Mouse (Mus musculus): ENCODE measurements around the gene Tmem40. TPM values are rescaled to one million over a fixed set of nuclear protein-coding genes. Genes with fewer than 3 reads are reported as not detected.

Gene Tmem40
- polyA plus RNA-seq, 1 experiment: 24.4 TPM

- DNase-seq (ENCODE audit: extremely low spot score in 1 of 2, low spot score in 1 of 2): no peak
Observed at GRCm38 (mm10) chr6:115770852-115771251, 8.6 kb upstream of the Tmem40 start.

- DNase-seq (ENCODE audit: extremely low spot score in 1 of 2, low spot score in 1 of 2): no peak
Observed at GRCm38 (mm10) chr6:115770059-115770670, 8.0 kb upstream of the Tmem40 start.

- DNase-seq (ENCODE audit: extremely low spot score in 1 of 2, low spot score in 1 of 2): no peak
Observed at GRCm38 (mm10) chr6:115768207-115768606, 6.0 kb upstream of the Tmem40 start.

- no peak for DNase-seq (ENCODE audit: extremely low spot score in 1 of 2, low spot score in 1 of 2)
Observed at GRCm38 (mm10) chr6:115767357-115767756, 5.1 kb upstream of the Tmem40 start.

- peak in 1 of 2 experiments; percentile 27 for DNase-seq (ENCODE audit: extremely low spot score in 1 of 2, low spot score in 1 of 2)
Observed at GRCm38 (mm10) chr6:115764179-115764578, 2.0 kb upstream of the Tmem40 start.

GRCm38 (mm10) chr6:115760982-115761381 is 1.2 kb downstream of the Tmem40 start:
- no peak for DNase-seq (ENCODE audit: extremely low spot score in 1 of 2, low spot score in 1 of 2)

- no peak for DNase-seq (ENCODE audit: extremely low spot score in 1 of 2, low spot score in 1 of 2)
Observed at GRCm38 (mm10) chr6:115760137-115760536, 2.1 kb downstream of the Tmem40 start.

GRCm38 (mm10) chr6:115759461-115759860 is 2.7 kb downstream of the Tmem40 start:
- DNase-seq (ENCODE audit: extremely low spot score in 1 of 2, low spot score in 1 of 2): no peak

GRCm38 (mm10) chr6:115758981-115759435 is 3.2 kb downstream of the Tmem40 start:
- no peak for DNase-seq (ENCODE audit: extremely low spot score in 1 of 2, low spot score in 1 of 2)

GRCm38 (mm10) chr6:115755536-115755935 is 6.7 kb downstream of the Tmem40 start:
- DNase-seq (ENCODE audit: extremely low spot score in 1 of 2, low spot score in 1 of 2): no peak

- no peak for DNase-seq (ENCODE audit: extremely low spot score in 1 of 2, low spot score in 1 of 2)
Observed at GRCm38 (mm10) chr6:115746326-115746725, 15.9 kb downstream of the Tmem40 start.

- DNase-seq (ENCODE audit: extremely low spot score in 1 of 2, low spot score in 1 of 2): no peak
Observed at GRCm38 (mm10) chr6:115743569-115743968, 18.6 kb downstream of the Tmem40 start.

GRCm38 (mm10) chr6:115739056-115739455 is 23.2 kb downstream of the Tmem40 start:
- no peak for DNase-seq (ENCODE audit: extremely low spot score in 1 of 2, low spot score in 1 of 2)

GRCm38 (mm10) chr6:115734909-115735308 is 27.3 kb downstream of the Tmem40 start:
- peak in 1 of 2 experiments; percentile 16 for DNase-seq (ENCODE audit: extremely low spot score in 1 of 2, low spot score in 1 of 2)

GRCm38 (mm10) chr6:115732341-115732928 is 29.8 kb downstream of the Tmem40 start:
- no peak for DNase-seq (ENCODE audit: extremely low spot score in 1 of 2, low spot score in 1 of 2)

GRCm38 (mm10) chr6:115730560-115731342 is 31.5 kb downstream of the Tmem40 start:
- no peak for DNase-seq (ENCODE audit: extremely low spot score in 1 of 2, low spot score in 1 of 2)

- DNase-seq (ENCODE audit: extremely low spot score in 1 of 2, low spot score in 1 of 2): no peak
Observed at GRCm38 (mm10) chr6:115727570-115727969, 34.6 kb downstream of the Tmem40 start.

GRCm38 (mm10) chr6:115727108-115727507 is 35.1 kb downstream of the Tmem40 start:
- peak in 1 of 2 experiments; percentile 60 for DNase-seq (ENCODE audit: extremely low spot score in 1 of 2, low spot score in 1 of 2)

- no peak for DNase-seq (ENCODE audit: extremely low spot score in 1 of 2, low spot score in 1 of 2)
Observed at GRCm38 (mm10) chr6:115722246-115722645, 40.0 kb downstream of the Tmem40 start.

- DNase-seq (ENCODE audit: extremely low spot score in 1 of 2, low spot score in 1 of 2): no peak
Observed at GRCm38 (mm10) chr6:115717715-115718558, 44.3 kb downstream of the Tmem40 start.
